Mouse (Mus musculus) heart, postnatal 0 days (tissue): ENCODE results near the gene Serpina1f.

ENCODE experiments used
- CTCF ChIP-seq: IDR thresholded peaks from 2 replicates; pipeline ENCODE4 v1.5.1; 2016; ENCODE audit warnings: antibody characterized with exemption, control low read depth, low read depth
- EP300 ChIP-seq: IDR thresholded peaks from 2 replicates; pipeline ENCODE4 v1.6.1; 2016; ENCODE audit warnings: antibody characterized with exemption, low read depth

GRCm38 (mm10) chr12:103660076-103660475, 35.3 kb downstream of the Serpina1f start:
- TF ChIP-seq EP300 (no peak), CTCF (no peak)
